Mouse (Mus musculus): ENCODE measurements around the gene Polr1e.
"Not testable (repeated sequence)": the region's sequence is repeated elsewhere in the genome, so short reads cannot be mapped to it uniquely, and the experiment has no call there.

Polr1e gene

GRCm38 (mm10) chr4:45005452-45005851 is 12.9 kb upstream of the Polr1e start:
- no peak for DNase-seq (ENCODE audit: extremely low spot score, low spot score)

DNA sequence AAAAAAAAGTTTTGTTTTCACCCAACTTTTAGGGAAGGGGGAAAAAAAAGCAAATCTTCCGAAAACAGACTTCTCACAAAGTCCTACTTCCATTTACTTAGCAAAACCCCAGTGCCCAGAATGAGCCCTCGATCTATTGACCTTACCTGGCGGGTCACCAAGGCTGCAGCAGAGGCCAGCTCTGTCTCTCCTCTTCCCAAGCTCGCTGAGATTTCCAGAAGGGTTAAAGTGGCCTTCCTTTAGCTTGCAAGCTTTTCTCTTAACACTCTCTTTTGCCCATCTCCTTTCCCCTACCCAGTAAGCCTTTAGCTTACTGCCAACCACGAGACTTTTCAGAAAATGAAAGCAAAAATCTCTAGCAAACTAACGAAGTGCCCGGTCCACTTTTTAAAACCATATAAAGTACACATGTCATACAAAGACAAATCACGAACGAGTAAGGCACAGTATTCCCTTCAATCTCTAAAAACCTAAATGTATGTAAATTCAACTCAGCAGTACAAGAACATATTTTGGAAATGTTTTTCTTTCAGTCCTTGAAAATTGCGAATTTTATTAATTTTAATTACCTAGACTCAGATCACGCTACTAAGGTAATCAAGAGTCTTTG is 7.5 kb upstream of the Polr1e start:
- DNase-seq (ENCODE audit: extremely low spot score, low spot score): no peak

- DNase-seq (ENCODE audit: extremely low spot score, low spot score): no peak
Observed at GRCm38 (mm10) chr4:45011581-45012104, 6.7 kb upstream of the Polr1e start.

DNA sequence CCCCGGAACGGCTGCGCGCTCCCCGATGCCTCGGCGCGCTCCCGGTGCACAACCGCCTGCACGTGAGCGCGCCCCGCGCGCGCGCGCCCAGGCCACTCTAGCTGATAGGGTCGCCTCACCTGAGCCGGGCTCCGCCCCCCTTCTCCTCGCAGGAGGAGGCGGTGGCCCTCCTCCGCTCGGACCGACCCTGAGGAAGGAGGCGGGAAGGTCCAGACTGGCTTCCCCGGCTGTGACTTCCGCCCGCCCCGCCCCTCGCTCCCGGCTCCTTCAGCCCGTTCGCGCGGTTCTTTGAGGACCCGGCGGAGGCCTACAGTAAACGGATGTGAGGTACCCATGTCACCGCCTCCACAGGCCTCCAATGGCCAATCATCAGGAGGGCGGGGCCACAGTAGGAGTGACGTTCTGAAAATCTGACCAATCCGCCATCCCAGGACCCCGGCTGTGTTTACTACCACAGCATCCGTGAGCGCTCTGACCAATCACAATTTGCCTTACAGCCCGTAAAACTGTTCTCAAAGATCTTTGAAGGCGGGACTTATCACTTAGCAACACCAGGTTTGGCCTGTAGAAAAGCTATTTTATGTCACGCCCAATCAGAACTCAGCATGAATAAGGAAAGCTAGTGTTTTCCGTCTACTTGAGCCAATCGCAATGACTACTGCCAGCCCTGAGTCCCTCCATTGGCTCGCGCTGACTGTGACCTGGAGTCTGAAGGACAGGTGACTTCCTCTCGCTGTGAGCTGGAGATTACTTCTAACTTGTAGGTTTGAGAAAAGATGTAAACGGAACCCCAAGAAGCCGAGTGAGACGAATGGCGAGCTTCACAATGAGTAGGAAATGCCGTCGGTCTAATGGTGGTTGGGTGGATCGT is 6.0 kb upstream of the Polr1e start, which contains the start of gene Zbtb5:
TSS of gene Zbtb5 (minus strand) at position 308 of the 871 bp plus-strand sequence.
- peak; percentile 98 for DNase-seq (ENCODE audit: extremely low spot score, low spot score)

DNA sequence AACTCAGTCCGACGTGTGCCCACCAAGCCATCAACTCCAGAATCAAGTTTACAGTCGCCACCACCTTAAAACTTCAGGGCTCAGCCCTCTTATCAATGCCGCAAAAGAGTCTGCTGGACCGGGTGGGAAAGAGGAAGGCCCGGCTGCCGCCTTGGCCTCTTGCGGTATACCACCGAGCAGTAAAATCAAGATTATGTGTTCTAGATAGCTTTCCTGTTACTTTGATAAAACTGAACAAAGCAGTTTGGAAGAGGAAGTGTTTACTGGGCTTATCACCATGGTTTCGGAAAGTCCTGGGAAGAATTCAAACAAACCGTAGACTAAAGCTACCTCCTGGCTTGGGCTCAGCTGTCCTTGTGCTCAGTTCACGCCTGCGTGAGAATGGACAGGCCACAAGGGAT is 5.4 kb upstream of the Polr1e start:
- DNase-seq (ENCODE audit: extremely low spot score, low spot score): no peak

DNA sequence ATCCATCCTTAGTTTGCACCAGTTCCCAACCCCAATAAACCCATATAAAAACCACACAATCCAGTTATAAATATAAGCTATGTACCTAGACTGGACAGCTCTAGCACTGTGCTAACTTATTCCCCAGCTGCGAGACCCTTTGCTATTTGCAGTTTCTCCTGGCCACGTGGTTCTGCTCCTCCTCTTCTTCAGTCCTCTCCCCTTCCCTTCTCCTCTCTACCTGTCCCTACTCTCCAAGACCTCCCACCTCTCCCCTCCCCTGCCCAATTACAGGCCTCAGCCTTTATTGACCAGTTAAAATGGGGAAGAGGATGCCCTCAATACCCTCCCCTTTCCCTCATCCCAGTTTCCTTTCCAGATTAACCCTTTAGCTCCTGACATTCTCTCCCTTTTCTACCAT is 4.8 kb upstream of the Polr1e start:
- DNase-seq (ENCODE audit: extremely low spot score, low spot score): no peak

GRCm38 (mm10) chr4:45015615-45016014 is 2.8 kb upstream of the Polr1e start:
- no peak for DNase-seq (ENCODE audit: extremely low spot score, low spot score)

- no peak for DNase-seq (ENCODE audit: extremely low spot score, low spot score)
Observed at GRCm38 (mm10) chr4:45019009-45019408, 626 bp downstream of the Polr1e start.

GRCm38 (mm10) chr4:45026459-45026858 is 8.1 kb downstream of the Polr1e start:
- DNase-seq (ENCODE audit: extremely low spot score, low spot score): no peak

- no peak for DNase-seq (ENCODE audit: extremely low spot score, low spot score)
Observed at GRCm38 (mm10) chr4:45032586-45032985, 14.2 kb downstream of the Polr1e start.

DNA sequence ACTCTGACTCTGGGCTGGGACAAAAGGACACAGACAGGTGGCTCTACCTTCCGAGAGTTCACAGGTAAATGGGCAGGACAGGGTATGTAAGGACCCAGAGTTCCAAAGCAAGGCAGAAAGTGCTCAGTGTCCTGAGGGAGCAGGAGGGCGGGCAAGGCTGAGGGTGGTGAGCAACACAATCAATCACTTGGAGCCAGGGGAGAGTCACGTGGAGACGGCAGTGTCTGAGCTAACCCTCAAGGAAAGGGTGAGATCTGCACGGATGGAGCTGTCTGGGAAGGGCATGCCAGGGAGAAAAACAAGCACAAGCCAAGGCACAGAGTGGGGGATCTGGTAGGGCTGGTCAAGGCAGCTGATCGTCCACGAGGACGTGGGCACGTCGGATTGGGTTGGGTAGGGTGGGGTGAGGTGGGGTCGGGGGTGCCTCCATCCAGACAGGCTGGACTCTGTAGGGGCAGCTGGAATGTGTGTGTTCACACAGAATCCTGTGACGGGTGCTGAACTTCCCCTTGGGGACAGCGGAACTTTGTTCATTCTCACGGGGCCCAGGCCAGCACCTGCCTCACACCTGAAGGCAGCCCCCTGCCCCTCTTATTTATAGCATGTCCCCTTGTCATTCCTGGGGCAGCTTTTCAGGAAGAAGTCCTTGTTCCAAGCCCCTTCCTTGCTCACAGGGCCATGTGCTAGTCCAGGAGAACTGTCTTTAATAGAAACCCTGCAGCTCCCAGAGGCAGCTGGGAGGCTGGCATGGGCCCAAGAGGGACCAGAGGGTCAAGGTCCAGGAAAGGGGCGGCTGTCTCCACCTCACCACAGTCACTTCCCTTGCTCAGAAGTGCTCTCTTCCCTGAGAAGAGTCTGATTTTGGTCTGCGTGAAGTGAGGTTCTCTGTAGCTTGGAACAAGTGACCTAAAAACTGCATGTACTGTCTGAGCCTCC is 16.6 kb downstream of the Polr1e start:
- no peak for DNase-seq (ENCODE audit: extremely low spot score, low spot score)

DNA sequence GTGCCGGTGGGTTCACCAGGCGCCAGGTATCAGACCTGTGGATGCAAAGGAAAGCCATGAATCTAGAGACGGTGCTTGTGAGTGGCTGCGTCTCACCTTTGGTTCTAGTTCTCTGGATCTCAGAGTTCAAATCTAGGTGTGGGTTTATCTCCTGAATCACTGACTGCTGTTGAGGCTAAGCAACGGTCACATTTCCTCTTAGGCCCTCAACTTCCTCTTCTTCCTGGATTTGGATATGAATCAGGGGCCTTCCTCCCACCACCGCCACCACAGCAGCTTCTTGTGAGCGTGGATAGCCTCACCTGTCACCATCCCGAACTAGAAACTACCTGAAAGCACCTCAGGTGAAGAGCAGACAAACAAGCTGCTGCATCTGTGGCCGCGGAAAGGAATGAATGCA is 17.7 kb downstream of the Polr1e start:
- DNase-seq (ENCODE audit: extremely low spot score, low spot score): no peak

DNA sequence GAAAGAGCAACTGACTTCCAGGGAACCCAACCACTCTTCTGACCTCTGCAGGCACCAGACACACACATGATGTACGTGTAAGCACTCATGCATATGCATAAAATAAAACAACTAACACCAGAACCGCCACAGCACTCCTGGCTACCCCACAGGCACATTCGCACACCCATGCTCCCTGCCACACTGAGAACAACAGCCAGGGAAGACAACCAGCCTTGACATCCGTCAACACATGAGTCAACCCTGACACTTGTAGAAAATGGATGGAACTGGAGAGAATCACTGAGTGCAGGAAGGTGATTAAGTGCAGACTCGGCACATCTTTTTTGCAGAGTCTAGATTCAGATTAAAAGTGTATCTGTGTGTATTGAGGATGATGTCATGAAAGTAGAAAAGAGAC is 18.2 kb downstream of the Polr1e start:
- no peak for DNase-seq (ENCODE audit: extremely low spot score, low spot score)

DNA sequence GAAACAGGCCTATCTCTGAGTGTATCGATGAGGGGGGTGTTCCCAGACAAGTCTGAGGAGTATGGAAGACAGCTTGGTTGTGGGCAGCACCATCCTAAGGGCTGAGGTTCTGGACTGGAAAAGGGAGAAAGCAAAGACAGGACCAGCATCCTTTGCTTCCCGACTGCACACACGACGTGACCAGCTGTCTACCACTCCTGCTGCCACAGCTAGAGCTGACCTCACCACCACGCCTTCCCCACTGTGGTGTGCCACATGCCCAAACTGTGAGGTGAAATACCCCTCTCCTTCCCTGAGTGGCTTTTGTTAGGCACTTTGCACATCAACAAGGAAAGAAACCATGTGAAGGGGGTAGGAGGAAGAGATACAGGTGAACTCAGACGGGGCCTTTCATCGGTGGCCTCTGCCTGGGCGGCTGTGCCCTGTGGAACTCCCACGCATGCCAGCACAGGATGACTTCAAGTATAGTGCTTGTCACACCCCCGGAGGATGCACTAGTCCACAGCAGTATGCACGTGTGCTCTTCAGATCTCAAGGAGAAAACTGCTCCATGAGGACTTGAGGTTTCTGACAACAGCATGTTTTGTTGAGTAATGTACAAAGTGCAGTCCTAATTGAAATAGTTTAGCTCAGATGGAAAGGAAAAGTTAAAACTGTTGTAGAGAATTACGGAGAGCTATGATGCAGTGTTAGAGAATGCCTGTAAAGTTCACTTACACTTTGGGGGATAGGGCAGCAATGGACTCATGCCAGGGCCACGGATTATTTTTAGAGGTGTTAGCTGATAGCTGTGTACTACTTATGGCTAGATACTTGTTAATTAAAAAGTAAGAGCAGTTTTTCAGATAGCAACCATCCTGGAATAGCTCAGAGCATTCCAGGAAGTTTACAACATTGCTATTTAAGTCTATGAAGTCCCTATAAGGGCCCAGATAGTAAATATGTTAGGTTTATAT is 19.4 kb downstream of the Polr1e start:
- no peak for DNase-seq (ENCODE audit: extremely low spot score, low spot score)

GRCm38 (mm10) chr4:45038879-45039278 is 20.5 kb downstream of the Polr1e start:
- not testable (repeated sequence) for DNase-seq (ENCODE audit: extremely low spot score, low spot score)

DNA sequence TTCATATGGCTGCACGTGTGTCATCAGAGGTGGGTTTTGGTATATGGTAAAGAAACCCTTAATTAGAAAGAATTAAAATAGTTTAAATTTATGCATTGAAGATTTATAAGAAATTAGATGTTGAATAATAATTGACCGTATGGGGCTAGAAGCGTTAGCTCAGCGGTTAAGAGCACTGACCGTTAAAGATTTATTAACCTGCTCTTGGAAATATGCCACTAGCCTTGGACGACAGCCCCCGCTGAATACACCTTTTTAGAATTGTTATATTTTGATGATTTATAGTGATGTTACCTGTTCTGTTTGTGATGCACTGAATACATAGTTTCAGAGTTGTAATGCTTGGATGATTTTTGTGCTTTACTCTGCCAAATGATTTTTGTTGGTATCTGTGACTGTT is 21.2 kb downstream of the Polr1e start:
- not testable (repeated sequence) for DNase-seq (ENCODE audit: extremely low spot score, low spot score)

DNA sequence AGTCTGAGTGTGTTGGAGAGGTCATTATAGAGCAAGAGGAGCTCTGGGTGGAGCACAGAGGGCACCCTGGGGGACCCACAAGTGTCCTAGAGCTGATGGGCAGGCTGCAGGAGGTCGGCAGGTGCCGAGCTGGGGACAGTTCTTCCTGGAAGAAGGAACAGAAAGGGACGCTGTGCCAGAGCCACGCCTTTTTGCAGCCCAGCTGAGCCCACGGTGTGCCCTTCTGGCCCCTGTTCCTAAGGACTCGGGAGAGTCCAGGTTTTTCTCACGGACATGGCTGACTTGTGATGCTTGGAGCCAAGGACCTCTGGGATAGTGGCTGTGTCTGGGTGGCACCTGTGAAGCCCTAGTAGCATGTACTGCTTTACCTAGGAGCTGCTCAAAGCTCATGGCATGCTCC is 22.4 kb downstream of the Polr1e start:
- no peak for DNase-seq (ENCODE audit: extremely low spot score, low spot score)

- DNase-seq (ENCODE audit: extremely low spot score, low spot score): no peak
Observed at GRCm38 (mm10) chr4:45046679-45047078, 28.3 kb downstream of the Polr1e start.

DNA sequence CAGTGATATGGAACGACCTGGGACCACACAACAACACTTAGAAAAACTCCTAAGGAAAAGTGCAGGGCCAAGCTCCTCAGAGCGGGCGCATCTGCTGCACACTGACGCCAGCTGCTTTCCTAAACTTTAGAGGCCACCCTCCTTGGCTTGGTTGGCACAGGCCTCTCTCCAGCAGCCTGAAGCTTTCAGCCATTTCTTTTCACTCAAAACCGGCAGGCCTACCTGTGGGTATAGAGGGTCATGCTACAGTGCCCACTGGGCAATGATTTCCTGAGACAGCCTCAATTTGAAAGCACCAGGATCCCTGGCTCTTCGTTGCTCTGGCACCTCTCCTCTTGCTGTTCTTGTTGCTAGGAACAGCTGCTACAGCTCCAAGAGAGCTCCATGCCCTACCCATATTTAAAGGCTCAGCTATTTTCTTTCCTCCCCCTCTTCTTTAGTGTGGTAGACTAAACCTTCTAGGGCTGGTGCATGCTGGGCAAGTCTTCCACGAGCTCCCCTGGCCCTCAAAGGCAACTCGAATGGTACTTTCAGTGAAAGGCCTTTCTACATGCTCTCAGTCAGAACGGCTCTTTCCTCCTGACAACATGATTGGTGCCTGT is 29.0 kb downstream of the Polr1e start:
- no peak for DNase-seq (ENCODE audit: extremely low spot score, low spot score)

DNA sequence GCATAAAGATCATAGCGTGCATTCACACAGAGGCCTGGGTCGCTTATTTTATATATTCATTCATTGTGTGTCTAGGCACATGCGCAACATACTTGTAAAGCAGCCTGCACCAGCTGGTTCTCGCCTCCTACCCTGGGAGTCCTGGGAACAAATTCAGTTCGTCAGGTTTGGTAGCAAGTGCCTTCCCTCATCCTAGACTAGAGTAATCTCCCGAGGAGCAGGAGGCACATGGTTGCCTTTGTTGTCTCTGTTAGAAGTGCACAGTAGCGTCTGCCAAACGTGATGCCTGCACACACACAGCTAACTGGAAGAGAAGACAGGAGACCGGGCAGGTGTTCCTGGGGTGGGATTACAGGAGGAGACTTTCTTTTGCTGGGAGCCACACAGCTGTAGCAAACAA is 29.6 kb downstream of the Polr1e start:
- DNase-seq (ENCODE audit: extremely low spot score, low spot score): no peak

All from neural tube, embryonic 10.5 days (tissue).